Mouse (Mus musculus) lung, embryonic 15.5 days (tissue): ENCODE measurements at regions not wholly inside any gene's neighbourhood (a gene's known extent, or its start where the extent isn't known, plus 50 kb on each side); places are given as distances from the start of the nearest gene placed in this dataset.
A peak's percentile ranks its signal among the peaks of the same experiment; 100 is the strongest.

Experiments
- ATAC-seq: fragments of 200-750 bp; cut with Nextera tagmentation; 2 replicates; pipeline ENCODE4 v1.8.0; 2017; ENCODE audit warnings: moderate number of reproducible peaks, borderline replicate concordance; ENCODE audit not compliant: low FRiP score, low TSS enrichment; ENCODE audit errors: extremely low read depth
- H3K27ac ChIP-seq: fragments of 300-500 bp; sonication (generic); 2 replicates; pipeline ENCODE4 v1.5.1; 2015; ENCODE audit warnings: moderate library complexity, mild to moderate bottlenecking, inconsistent platforms
- H3K27me3 ChIP-seq: fragments of 300-500 bp; sonication (generic); 2 replicates; pipeline ENCODE4 v1.6.1; 2015; ENCODE audit warnings: inconsistent platforms
- H3K36me3 ChIP-seq: fragments of 300-500 bp; sonication (generic); 2 replicates; pipeline ENCODE4 v1.6.1; 2015; ENCODE audit warnings: inconsistent platforms
- H3K4me1 ChIP-seq: fragments of 300-500 bp; sonication (generic); 2 replicates; pipeline ENCODE4 v1.6.1; 2015; ENCODE audit warnings: inconsistent platforms
- H3K4me2 ChIP-seq: fragments of 300-500 bp; sonication (generic); 2 replicates; pipeline ENCODE4 v1.6.1; 2015; ENCODE audit warnings: inconsistent platforms, mild to moderate bottlenecking, moderate library complexity
- H3K4me3 ChIP-seq: fragments of 300-500 bp; sonication (generic); 2 replicates; pipeline ENCODE4 v1.5.1; 2015; ENCODE audit warnings: mild to moderate bottlenecking, inconsistent platforms
- H3K9ac ChIP-seq: fragments of 300-500 bp; sonication (generic); 2 replicates; pipeline ENCODE4 v1.6.1; 2015; ENCODE audit warnings: inconsistent platforms
- H3K9me3 ChIP-seq: fragments of 300-500 bp; sonication (generic); 2 replicates; pipeline ENCODE4 v1.6.1; 2016; ENCODE audit warnings: inconsistent platforms
- WGBS: fragments of 180-500 bp; shearing (Covaris S2); methylation state at CpG from one replicate; pipeline ENCODE4 v1.1.7; 2015; 5-methylcytosine and 5-hydroxymethylcytosine counted together

DNA sequence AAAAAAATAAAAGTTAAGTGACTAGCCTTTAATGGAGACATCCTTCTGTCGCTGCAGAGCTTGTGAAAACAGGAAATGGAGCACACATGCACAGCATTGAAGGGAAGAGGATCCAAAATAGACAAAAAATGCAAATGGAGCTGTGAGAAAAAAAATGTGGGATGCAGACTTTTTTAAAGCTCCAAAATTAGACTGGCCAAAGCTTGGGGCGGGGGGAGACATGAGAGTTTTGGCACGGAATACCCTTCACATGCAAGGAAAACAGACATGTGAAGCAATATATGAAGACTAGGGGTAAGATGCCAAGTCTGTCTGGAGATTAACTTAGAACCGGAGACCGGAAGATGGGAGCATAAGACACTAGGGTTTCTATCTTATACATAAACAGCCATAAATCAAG is 156.6 kb upstream of the Dapk1 start:
- H3K4me1 ChIP-seq, result 0 out of 2 replicates have a peak, but pooled peaks cover 8% of the 10 kb centered on the region
- no peak overlapping the region for H3K4me2 ChIP-seq
- H3K27me3 ChIP-seq, result no peaks in the 10 kb centered on the region
- WGBS, result 38% methylated on average over 5 of the region's 5 CpGs
- no peak overlapping the region for H3K4me3 ChIP-seq
- ATAC-seq, result peak; percentile 74; the same call in 1 of the 2 replicates
- H3K9ac ChIP-seq, result no peak overlapping the region
- H3K36me3 ChIP-seq, result no peaks in the 10 kb centered on the region
- H3K9me3 ChIP-seq, result no peaks in the 10 kb centered on the region
- H3K27ac ChIP-seq, result peak overlapping the region; percentile 51

DNA sequence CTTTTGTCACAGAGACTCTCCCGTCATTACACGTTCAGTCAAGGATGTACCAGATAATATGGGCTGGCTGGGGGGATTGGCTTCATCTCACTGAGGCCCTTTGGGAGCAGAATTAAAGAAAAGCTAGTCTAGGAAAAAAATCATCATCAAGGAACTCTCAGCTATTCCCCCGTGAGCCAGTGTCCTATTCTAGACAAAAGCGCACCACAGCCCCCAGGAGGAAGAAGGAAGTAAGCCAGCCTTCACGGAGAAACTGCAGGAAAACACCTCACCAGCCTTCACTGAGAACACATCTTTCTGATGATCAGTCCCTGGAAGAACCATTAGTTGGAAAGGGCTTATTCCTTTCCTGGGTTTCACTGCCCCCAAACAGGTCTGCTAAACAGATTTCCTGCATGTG is 154.8 kb upstream of the Dapk1 start:
- no peaks in the 10 kb centered on the region for H3K36me3 ChIP-seq
- no peak overlapping the region for H3K4me3 ChIP-seq
- H3K4me2 ChIP-seq, result no peak overlapping the region
- H3K27me3 ChIP-seq, result no peaks in the 10 kb centered on the region
- 0 out of 2 replicates have a peak, but pooled peaks cover 3% of the 10 kb centered on the region for H3K4me1 ChIP-seq
- 53% methylated on average over 5 of the region's 5 CpGs for WGBS
- H3K9ac ChIP-seq, result no peak overlapping the region
- no peaks in the 10 kb centered on the region for H3K9me3 ChIP-seq
- H3K27ac ChIP-seq, result no peak overlapping the region
- ATAC-seq, result no peak

DNA sequence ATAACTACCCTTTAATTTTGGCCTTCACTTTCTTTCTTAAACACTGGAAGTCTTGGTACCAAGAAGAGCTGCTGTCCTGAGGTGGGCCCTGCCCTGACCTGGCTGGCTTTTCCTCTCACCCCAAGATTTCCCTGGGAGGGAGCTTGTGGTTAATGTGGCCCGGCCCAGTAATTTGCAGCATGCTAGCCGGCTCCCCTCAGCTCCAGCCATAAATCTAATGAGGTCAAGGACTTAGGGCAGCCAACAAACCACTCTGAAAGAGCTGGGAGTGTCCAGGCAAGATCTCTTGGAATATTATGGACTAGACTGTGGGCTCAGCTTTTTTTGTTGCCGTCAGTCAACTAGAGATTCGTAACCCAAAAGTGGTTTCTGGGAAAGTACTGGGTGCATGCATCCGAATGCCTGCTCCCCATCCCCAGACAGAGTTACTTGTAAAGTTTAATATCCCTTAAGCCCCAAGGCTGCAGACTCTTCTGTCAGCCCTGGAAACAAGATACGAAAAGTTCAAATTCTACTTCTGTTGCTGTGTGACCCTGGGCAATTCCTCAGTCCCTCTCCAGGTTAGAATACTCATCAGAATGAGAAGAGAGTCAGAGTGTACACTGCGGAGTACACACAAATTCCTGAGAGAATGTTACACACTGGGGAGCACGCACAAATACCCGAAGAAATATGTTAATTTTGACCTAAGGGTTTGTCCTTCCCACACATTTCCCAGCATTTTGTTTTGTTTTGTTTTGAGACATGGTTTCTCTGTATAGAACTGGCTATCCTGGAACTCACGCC is 150.8 kb upstream of the Dapk1 start:
- Histone ChIP-seq H3K4me3 (no peak overlapping the region), H3K9ac (no peak overlapping the region), H3K9me3 (no peaks in the 10 kb centered on the region), H3K4me1 (peaks cover 10% of the 10 kb centered on the region), H3K27ac (no peak overlapping the region), H3K27me3 (no peaks in the 10 kb centered on the region), H3K36me3 (no peaks in the 10 kb centered on the region), H3K4me2 (no peak overlapping the region)
- no peak for ATAC-seq
- WGBS, result 73% methylated on average over 10 of the region's 10 CpGs

DNA sequence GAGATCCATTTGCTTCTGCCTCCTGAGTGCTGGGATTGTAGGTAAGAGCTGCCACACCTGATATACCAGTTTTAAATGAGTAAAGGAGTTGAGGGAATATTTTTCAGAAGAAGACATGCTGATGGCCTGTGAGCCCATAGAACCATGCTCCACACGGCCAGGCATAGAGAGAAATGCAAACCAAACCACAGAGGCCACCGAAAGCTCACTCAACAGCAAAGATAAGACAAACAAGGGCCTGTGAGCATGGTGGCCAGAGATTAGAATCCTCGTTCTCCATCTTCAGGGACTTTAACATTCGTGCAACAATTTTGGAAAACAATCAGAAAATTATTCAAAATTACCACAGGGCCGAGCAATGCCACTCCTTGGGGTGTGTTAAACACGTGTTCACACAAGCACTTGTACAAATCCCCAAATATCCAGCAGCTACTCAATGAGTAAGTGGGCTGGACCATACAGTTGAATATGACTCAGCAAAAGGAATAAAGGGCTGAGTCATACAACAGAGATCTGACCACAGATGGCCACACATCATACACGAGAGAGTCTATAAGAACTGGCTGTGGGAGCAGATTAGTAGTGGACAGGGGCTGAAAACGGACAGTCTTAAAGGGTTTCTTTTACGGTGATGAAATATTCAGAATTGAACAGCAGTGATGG is 147.8 kb upstream of the Dapk1 start:
- Histone ChIP-seq H3K4me2 (no peak overlapping the region), H3K9me3 (no peaks in the 10 kb centered on the region), H3K36me3 (no peaks in the 10 kb centered on the region), H3K4me1 (peaks cover 15% of the 10 kb centered on the region), H3K27ac (no peak overlapping the region), H3K9ac (no peak overlapping the region), H3K4me3 (no peak overlapping the region), H3K27me3 (no peaks in the 10 kb centered on the region)
- 80% methylated on average over 9 of the region's 9 CpGs for WGBS
- ATAC-seq, result no peak

DNA sequence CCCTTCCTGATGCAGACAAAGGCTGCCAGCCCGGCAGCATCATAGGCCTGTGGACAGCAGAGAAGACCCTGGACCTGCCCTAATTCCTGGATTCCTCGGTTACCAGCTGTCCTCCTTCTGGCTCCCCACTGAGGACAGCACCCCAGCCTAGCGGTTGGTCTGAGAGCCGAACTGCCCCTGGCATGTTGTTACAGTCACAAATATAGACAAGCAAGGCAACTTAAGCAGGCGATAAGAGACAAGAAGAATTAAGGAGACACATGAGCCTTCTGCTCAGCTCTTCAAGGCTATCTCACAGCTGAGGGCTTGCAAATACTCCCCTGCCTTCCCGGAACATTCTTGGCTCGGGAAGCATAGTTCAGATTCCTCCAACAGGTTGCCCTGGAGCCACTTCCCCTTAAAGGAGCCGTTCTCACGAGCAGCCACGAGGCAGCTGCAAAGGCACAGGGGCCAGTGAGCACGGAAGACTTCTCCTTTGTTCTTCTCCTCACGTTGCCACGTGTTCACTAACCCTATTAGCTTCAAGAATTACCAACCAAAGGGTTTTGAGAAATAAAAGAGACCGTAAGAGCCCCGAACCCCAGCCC is 146.6 kb upstream of the Dapk1 start:
- no peaks in the 10 kb centered on the region for H3K9me3 ChIP-seq
- ATAC-seq, result no peak
- H3K27ac ChIP-seq, result no peak overlapping the region
- peaks cover 15% of the 10 kb centered on the region for H3K4me1 ChIP-seq
- H3K9ac ChIP-seq, result no peak overlapping the region
- no peak overlapping the region for H3K4me3 ChIP-seq
- H3K36me3 ChIP-seq, result no peaks in the 10 kb centered on the region
- H3K4me2 ChIP-seq, result peak overlapping the region; percentile 32
- H3K27me3 ChIP-seq, result no peaks in the 10 kb centered on the region
- WGBS, result 24% methylated on average over 15 of the region's 15 CpGs

DNA sequence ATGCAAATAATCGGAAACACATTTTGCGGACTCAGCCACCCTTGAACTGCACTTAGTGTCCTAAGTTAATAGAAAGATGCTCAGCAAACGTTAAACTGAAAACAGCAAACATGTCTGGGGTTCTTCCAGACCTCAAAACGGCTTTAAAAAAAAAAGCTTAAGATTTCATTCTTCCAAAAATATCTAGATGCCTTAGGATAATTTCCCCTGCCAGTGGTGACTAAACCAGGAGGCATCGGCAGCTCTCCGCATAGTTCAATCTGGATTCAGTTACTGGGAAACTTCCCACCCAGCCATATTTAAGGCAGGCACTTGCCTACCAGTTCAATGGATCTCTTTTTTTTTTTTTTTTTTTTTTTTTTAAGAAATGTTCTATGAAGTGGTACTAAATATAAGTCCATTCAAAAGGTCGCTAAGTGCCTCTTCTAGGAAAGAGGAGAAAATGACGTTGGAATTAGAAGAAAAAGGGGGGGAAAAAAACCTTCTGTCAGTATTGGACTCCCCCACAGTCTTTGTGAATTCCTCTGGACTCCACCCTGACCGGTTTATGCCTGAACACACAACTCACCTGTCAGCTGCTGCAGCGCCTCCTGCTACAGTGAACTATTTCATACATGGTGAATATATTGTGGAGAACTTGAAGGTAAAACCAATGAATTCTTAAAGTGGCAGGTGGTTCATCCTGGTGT is 145.7 kb upstream of the Dapk1 start:
- no peak for ATAC-seq
- Histone ChIP-seq H3K9me3 (no peaks in the 10 kb centered on the region), H3K36me3 (no peaks in the 10 kb centered on the region), H3K4me1 (peaks cover 15% of the 10 kb centered on the region), H3K4me2 (peak overlapping the region; percentile 4; the same call in 1 of the 2 replicates), H3K27me3 (no peaks in the 10 kb centered on the region), H3K9ac (no peak overlapping the region), H3K27ac (no peak overlapping the region), H3K4me3 (no peak overlapping the region)
- WGBS, result 61% methylated on average over 10 of the region's 10 CpGs

DNA sequence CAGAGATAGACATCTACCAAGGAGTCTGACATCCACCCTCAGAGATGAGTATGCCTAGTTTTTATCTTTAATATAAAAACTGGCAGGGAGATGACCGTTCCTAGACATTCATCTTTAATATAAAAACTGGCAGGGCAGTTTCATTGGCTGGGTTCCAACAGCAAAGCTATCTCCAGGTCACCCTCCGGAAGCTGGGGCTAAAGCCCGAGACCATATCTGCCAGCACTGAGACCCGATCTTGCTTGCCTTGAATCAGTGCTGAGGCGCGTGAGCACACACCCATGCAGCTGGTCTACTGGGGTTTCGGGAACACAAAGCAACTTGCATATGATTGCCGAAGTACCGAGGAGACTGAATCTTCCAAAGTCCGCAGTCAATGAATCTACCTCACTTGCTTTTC is 144.5 kb upstream of the Dapk1 start:
- ATAC-seq, result no peak; the same call in 1 of the 2 replicates
- H3K4me1 ChIP-seq, result peaks cover 15% of the 10 kb centered on the region
- H3K9me3 ChIP-seq, result no peaks in the 10 kb centered on the region
- H3K27ac ChIP-seq, result no peak overlapping the region
- no peaks in the 10 kb centered on the region for H3K36me3 ChIP-seq
- no peak overlapping the region for H3K9ac ChIP-seq
- 70% methylated on average over 10 of the region's 10 CpGs for WGBS
- H3K4me2 ChIP-seq, result no peak overlapping the region
- no peak overlapping the region for H3K4me3 ChIP-seq
- H3K27me3 ChIP-seq, result no peaks in the 10 kb centered on the region

DNA sequence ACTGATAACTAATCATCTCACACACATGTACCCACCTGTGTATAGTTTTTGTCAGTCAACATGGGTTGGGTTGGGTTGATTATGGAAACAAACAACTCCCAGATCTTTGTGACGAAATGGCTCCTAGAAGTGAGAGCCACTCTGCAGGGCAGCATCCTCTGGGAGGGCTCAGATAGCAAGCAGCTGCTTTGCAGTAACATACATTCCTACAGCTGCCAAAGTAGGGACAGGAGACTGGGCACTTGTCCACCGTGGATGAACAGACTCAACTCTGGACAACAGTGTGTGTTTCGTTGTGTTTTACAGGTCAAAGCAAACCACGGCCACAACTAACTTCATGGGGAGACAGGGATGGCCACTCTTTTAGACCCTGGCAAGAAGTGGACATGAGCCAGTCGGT is 142.7 kb upstream of the Dapk1 start:
- no peak for ATAC-seq
- Histone ChIP-seq H3K4me1 (peaks cover 15% of the 10 kb centered on the region), H3K27me3 (no peaks in the 10 kb centered on the region), H3K9me3 (no peaks in the 10 kb centered on the region), H3K4me2 (no peak overlapping the region), H3K4me3 (no peak overlapping the region), H3K27ac (no peak overlapping the region), H3K36me3 (no peaks in the 10 kb centered on the region), H3K9ac (no peak overlapping the region)
- 77% methylated on average over 5 of the region's 5 CpGs for WGBS

DNA sequence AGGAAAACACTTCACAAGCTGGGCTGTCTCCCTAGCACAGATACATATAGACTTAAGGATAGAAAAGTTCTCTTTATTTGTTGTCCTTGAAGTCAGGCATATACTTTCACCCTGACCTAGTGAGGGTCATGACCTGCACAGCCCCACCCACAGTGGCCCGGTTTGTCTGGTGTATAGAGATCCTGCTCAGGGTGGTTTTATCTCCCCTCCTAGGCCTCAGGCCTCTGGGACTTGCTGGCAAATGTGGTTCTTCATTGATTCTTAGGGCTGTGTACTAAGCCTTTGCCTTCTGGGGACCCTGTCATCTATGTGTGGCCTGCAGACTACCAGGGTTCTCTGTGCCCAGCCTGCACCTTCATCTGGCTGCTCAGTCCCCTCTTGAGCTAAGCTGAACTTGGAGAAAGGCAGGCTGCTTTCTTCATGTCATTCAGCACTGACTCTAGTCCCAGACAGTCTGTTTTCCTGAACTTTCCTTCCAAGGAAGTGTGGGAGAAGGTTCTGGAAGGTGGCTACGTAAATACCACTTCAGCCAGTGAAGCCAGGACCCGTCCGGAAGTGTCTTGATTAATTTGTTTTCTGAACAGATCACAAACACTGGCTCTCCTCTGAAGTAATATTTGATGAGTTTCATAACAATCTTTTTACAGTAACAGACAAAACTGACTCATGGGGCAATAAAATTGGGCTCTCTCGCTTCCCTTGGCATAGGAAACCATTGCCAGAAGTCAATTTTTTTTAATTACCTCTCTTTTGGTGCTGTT is 135.0 kb upstream of the Dapk1 start:
- no peak overlapping the region for H3K27ac ChIP-seq
- H3K9me3 ChIP-seq, result no peaks in the 10 kb centered on the region
- H3K36me3 ChIP-seq, result no peaks in the 10 kb centered on the region
- ATAC-seq, result no peak
- H3K4me3 ChIP-seq, result no peak overlapping the region
- no peaks in the 10 kb centered on the region for H3K27me3 ChIP-seq
- H3K9ac ChIP-seq, result no peak overlapping the region
- no peaks in the 10 kb centered on the region for H3K4me1 ChIP-seq
- no peak overlapping the region for H3K4me2 ChIP-seq
- WGBS, result 75% methylated on average over 5 of the region's 5 CpGs

DNA sequence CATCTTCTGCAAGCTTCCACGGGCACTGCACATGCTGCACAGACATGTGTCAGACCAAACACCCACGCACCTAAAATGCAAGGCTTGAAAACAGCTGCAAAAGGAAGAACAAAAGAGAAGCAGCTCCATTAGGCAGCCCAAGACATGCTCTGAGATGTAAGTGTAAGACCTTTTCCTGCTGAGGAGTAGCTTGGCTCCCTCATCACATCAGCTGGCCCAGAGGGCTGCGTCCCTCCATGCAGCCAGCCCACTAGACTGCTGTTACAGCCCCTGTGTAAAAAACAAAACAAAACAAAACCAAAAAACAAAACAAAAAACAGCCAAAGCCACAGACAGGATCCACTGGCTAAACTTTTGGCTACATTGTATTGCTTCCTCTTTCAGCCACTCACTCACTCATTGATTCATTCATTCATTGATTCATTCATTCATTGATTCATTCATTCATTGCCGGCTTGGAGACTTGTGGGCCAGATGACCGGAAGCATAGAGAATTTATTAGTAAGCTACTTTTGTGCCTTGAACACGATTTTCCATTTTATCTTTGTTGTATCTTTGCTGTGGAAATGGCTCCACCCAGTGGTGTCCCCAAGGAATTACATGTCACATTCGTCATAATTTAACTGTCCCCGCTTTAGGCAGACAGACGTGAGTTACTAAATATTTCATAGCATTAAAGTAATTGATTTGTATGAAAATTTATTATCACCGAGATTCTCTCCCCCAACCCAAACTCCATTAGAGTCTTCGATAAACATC is 133.7 kb upstream of the Dapk1 start:
- Histone ChIP-seq H3K4me2 (no peak overlapping the region), H3K9ac (no peak overlapping the region), H3K27ac (no peak overlapping the region), H3K9me3 (no peaks in the 10 kb centered on the region), H3K4me3 (no peak overlapping the region), H3K36me3 (no peaks in the 10 kb centered on the region), H3K4me1 (no peaks in the 10 kb centered on the region), H3K27me3 (no peaks in the 10 kb centered on the region)
- ATAC-seq, result no peak
- 20% methylated on average over 11 of the region's 11 CpGs for WGBS
